Mouse (Mus musculus) CD8-positive naive resting alpha-beta T cell, adult 57 days (primary cell): ENCODE results near the gene Serpinb1a. TPM values are rescaled to one million over a fixed set of nuclear protein-coding genes. Genes with fewer than 3 reads are reported as not detected.

Source experiments
- total RNA-seq: library from RNA; stranded (reverse); gene quantifications from one replicate; pipeline ENCODE4 v1.2.4, GENCODE M21; 2023

Serpinb1a gene
- 26.0 TPM for total RNA-seq

DNA sequence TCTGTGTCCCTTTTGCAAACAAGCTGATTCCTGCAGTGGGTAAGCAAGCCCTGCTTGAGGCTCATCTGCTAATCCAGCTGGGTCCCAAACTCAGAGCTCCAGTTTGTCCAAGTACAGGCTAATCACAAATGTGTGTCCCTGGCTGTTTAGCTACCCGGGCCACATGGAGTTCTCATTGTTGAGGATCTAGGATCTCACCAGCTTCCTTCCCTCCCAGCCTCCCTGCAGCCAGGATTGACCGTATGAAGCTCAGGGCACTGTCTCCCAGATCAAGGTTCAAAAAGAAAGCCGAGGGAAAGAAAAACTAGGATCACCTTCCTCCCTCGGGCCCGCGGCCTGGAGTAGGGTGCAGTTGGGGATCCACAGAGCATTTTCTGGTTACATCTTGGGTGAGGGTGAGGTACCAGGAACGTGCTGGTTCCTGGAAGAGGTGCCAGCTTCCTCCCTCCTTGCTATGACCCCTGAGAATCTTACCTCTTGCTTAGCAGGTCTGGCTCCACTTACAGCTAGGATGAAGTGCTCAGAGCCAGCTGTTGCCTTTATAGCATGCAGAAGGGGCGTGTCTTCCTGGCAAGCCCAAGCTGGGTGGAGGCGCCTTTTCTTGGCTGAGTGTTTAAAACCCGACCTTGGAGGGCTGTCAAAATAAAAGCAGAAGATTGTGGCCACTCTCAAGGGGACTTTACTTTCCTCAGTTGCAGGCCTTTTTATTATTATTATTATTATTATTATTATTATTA lies at the start of gene Serpinb1a:
TSS of gene Serpinb1a (minus strand) at position 518 of the 737 bp plus-strand sequence.

DNA sequence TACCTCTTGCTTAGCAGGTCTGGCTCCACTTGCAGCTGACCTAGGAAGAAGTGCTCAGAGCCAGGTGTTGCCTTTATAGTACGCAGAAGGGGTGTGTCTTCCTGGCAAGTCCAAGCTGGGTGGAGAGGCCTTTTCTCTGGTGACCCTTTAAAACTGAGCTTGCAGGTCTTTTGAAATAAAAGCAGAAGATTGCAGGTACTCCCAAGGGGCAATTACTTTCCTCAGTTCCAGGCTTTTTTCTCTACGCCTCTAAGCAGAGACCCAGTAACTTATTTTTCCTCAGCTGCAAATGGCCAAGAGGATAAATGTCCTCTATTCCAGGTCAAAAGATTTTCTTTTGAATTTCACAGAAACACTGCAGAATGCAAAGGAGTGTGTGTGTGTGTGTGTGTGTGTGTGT lies 47.1 kb upstream of the Serpinb1a start, which contains the start of gene Serpinb1c:
TSS of gene Serpinb1c (minus strand) at position 101 of the 400 bp plus-strand sequence.

DNA sequence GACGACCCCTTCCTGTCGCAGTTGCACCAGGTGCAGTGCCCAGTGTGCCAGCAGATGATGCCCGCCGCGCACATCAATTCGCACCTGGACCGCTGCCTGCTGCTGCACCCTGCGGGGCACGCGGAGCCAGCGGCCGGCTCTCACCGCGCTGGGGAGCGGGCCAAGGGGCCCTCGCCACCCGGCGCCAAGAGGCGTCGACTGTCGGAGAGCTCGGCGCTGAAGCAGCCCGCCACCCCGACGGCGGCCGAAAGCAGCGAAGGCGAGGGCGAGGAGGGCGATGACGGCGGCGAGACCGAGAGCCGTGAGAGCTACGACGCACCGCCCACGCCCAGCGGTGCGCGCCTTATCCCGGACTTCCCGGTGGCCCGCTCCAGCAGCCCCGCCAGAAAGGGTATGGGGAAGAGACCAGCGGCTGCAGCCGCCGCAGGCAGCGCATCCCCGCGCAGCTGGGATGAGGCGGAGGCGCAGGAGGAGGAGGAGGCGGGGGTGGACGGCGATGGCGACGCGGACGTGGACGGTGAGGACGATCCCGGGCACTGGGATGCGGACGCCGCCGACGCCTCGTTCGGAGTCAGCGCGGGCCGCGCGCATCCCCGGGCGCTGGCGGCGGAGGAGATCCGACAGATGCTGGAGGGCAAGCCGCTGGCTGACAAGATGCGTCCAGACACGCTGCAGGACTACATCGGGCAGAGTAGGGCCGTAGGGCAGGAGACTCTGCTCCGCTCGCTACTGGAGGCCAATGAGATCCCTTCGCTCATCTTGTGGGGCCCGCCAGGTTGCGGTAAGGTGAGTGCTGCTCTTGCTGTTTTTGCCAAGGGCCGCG lies 48.5 kb downstream of the Serpinb1a start, which contains the start of gene D930007J09Rik:
TSS of gene D930007J09Rik (minus strand) at position 591 of the 823 bp plus-strand sequence.

DNA sequence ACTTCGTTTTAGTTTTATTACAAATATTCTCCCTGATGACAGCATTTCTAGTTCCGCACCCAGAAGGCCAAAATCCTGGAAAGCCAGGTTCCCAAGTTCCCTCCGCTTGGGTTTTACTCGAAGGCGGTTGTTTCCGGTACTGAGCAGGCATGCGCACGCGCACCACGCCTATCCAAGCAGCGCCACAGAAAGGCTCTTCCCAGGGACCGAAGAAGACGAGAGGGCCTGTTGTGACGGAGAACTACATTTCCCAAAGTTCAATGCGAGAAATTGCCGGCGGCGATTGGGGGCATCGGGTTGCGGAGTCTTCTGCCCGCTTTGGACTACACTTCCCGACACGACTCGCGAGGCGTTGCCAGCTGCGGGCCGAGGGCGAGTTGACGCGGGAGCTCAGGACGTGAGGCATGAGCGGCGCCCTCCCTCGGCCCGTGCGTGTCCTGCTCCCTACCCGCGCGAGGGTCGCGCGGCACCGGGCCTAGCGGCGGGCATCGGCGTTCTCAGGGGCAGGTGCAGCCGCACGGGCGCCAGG lies 49.2 kb downstream of the Serpinb1a start, which contains the start of gene Wrnip1:
TSS of gene Wrnip1 (plus strand) at position 346 of the 529 bp plus-strand sequence.

Other genes with a start within 250 kb of the Serpinb1a start
- not detected for gene Mylk4, start 67.2 kb downstream of the Serpinb1a start, total RNA-seq
- gene Wrnip1, start 49.1 kb downstream of the Serpinb1a start, total RNA-seq = 37.5 TPM
- gene D930007J09Rik, start 48.3 kb downstream of the Serpinb1a start, total RNA-seq = not detected
- not detected for gene Serpinb1c, start 47.0 kb upstream of the Serpinb1a start, total RNA-seq
- gene Serpinb6b, start 114.0 kb upstream of the Serpinb1a start, total RNA-seq = 6.1 TPM
- 5.4 TPM for gene Serpinb9, start 152.1 kb upstream of the Serpinb1a start, total RNA-seq
- not detected for gene Serpinb9b, start 176.2 kb upstream of the Serpinb1a start, total RNA-seq
- not detected for gene Serpinb1b, start 227.4 kb upstream of the Serpinb1a start, total RNA-seq